Mouse (Mus musculus) stomach, embryonic 14.5 days (tissue): ENCODE data around the gene Slc20a1. TPM values are rescaled to one million over a fixed set of nuclear protein-coding genes. Genes with fewer than 3 reads are reported as not detected.

Experiments
- ATAC-seq: fragments of 200-750 bp; cut with Nextera tagmentation; 2 replicates; pipeline ENCODE4 v1.8.0; 2017; ENCODE audit warnings: low read depth, moderate TSS enrichment; ENCODE audit not compliant: insufficient number of reproducible peaks, insufficient read depth, low FRiP score
- H3K27ac ChIP-seq: fragments of 300-500 bp; sonication (generic); 2 replicates; pipeline ENCODE4 v1.5.1; 2014; ENCODE audit warnings: mild to moderate bottlenecking, low read length, moderate library complexity, mixed read lengths
- H3K27me3 ChIP-seq: fragments of 300-500 bp; sonication (generic); 2 replicates; pipeline ENCODE4 v1.6.1; 2014; ENCODE audit warnings: low read length, control low read depth, mixed read lengths; ENCODE audit not compliant: control insufficient read depth, insufficient read depth
- H3K36me3 ChIP-seq: fragments of 300-500 bp; sonication (generic); 2 replicates; pipeline ENCODE4 v1.6.1; 2014; ENCODE audit warnings: mild to moderate bottlenecking, control low read depth, low read length, moderate library complexity, mixed read lengths; ENCODE audit not compliant: control insufficient read depth, insufficient read depth
- H3K4me1 ChIP-seq: fragments of 300-500 bp; sonication (generic); 2 replicates; pipeline ENCODE4 v1.6.1; 2014; ENCODE audit warnings: low read length, control low read depth, mixed read lengths; ENCODE audit not compliant: control insufficient read depth, insufficient read depth
- H3K4me2 ChIP-seq: fragments of 300-500 bp; sonication (generic); replicated peaks from 2 replicates; pipeline ENCODE4 v1.6.1; 2014; ENCODE audit warnings: low read depth, low read length, control low read depth
- H3K4me3 ChIP-seq: fragments of 300-500 bp; sonication (generic); 2 replicates; pipeline ENCODE4 v1.5.1; 2014; ENCODE audit warnings: low read depth, low read length, control low read depth
- H3K9ac ChIP-seq: fragments of 300-500 bp; sonication (generic); replicated peaks from 2 replicates; pipeline ENCODE4 v1.6.1; 2014; ENCODE audit warnings: low read depth, mild to moderate bottlenecking, control low read depth, low read length, moderate library complexity, mixed read lengths
- H3K9me3 ChIP-seq: fragments of 300-500 bp; sonication (generic); 2 replicates; pipeline ENCODE4 v1.6.1; 2016; ENCODE audit warnings: low read depth, low read length, control low read depth; ENCODE audit not compliant: control insufficient read depth
- WGBS: fragments of 180-500 bp; shearing (Covaris S2); extraction: QIAGEN DNeasy Blood & Tissue Kit; methylation state at CpG from one replicate; pipeline ENCODE4 v1.1.7; 2014; 5-methylcytosine and 5-hydroxymethylcytosine counted together
- polyA plus RNA-seq: library from polyadenylated mRNA; unstranded; fragments of >200 nt; fragmentation: Nextera tagmentation; extraction: Ambion mirVana; gene quantifications from 2 replicates; pipeline ENCODE4 v1.2.1, GENCODE M21; 2014

Slc20a1 gene
- polyA plus RNA-seq, 1 experiment from 2014 or later: 34.4 TPM

DNA sequence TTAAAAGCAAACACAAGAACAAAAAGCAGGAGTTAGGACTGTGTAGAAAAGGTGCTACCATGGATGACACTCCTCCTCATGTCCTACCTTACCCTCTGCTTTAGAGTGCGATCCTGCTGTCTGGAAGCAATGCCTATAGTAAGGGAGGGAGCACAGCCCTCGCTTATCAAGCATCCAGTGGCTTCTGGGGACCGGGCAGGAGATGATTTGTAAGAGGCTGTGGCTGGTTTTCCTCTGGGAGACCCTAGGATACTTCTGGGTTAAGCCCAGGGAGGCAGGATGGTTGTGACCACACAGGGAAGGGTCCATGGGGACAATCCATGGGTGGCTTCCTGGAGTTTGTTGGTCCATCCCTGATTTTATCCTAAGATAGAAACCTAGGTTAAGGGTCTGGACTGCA, 62.1 kb downstream of the Slc20a1 start:
- 56% methylated on average over 3 of the region's 3 CpGs for WGBS
- ATAC-seq: no peak
- no peaks in the 10 kb centered on the region for H3K36me3 ChIP-seq
- H3K9me3 ChIP-seq: no peaks in the 10 kb centered on the region
- H3K27ac ChIP-seq: no peak overlapping the region
- H3K4me2 ChIP-seq: no peak overlapping the region
- peaks cover 3% of the 10 kb centered on the region; the same call in 1 of the 2 replicates for H3K4me1 ChIP-seq
- H3K27me3 ChIP-seq: no peaks in the 10 kb centered on the region
- H3K9ac ChIP-seq: no peak overlapping the region
- no peak overlapping the region for H3K4me3 ChIP-seq

Other genes starting within 250 kb of the Slc20a1 start
- 2.6 TPM in 2 replicates for gene Zc3h6, start 231.4 kb upstream of the Slc20a1 start, polyA plus RNA-seq
- 15.6 and 18.1 TPM in 2 replicates for gene Gm10762, start 231.0 kb upstream of the Slc20a1 start, polyA plus RNA-seq
- gene Vinac1, start 150.6 kb upstream of the Slc20a1 start, polyA plus RNA-seq: 0.21 and 0.22 TPM in 2 replicates
- gene Ttl, start 132.8 kb upstream of the Slc20a1 start, polyA plus RNA-seq: 22.2 and 24.8 TPM in 2 replicates
- 22.4 and 26.8 TPM in 2 replicates for gene Polr1b, start 97.8 kb upstream of the Slc20a1 start, polyA plus RNA-seq
- 26.0 and 26.7 TPM in 2 replicates for gene Chchd5, start 69.1 kb upstream of the Slc20a1 start, polyA plus RNA-seq
- gene Ckap2l, start 98.4 kb downstream of the Slc20a1 start, polyA plus RNA-seq: 56.8 and 62.2 TPM in 2 replicates
- not detected in 2 replicates for gene Il1a, start 111.2 kb downstream of the Slc20a1 start, polyA plus RNA-seq
- 0.28 and 0.30 TPM in 2 replicates for gene Il1b, start 172.4 kb downstream of the Slc20a1 start, polyA plus RNA-seq